Mouse (Mus musculus) macrophage (primary cell): Measurements from ENCODE around the gene Rab3d. TPM values are rescaled to one million over a fixed set of nuclear protein-coding genes. Genes with fewer than 3 reads are reported as not detected.

Source experiments
- H3K27ac ChIP-seq: fragments of 350-480 bp; formaldehyde crosslinking; 2 replicates; pipeline ENCODE4 v1.9.0; 2021
- H3K36me3 ChIP-seq: fragments of 350-480 bp; formaldehyde crosslinking; 2 replicates; pipeline ENCODE4 v1.9.0; 2021; ENCODE audit errors: inconsistent target
- H3K4me3 ChIP-seq: fragments of 350-480 bp; formaldehyde crosslinking; 2 replicates; pipeline ENCODE4 v1.9.0; 2021; ENCODE audit errors: inconsistent target
- H3K79me2 ChIP-seq: fragments of 350-480 bp; formaldehyde crosslinking; 2 replicates; pipeline ENCODE4 v1.9.0; 2021; ENCODE audit errors: inconsistent target
- WGBS: methylation state at CpG from one replicate; pipeline ENCODE4 v1.1.7; 2026; ENCODE audit warnings: inconsistent platforms; ENCODE audit not compliant: missing documents; 5-methylcytosine and 5-hydroxymethylcytosine counted together
- polyA plus RNA-seq: library from polyadenylated mRNA; stranded (reverse); fragments of 250-400 nt; gene quantifications from 3 replicates; pipeline ENCODE4 v1.2.4, GENCODE M21; 2018; ENCODE audit warnings: inconsistent platforms

Gene Rab3d
- polyA plus RNA-seq, 1 experiment from 2014 or later, result 12.4 TPM

DNA sequence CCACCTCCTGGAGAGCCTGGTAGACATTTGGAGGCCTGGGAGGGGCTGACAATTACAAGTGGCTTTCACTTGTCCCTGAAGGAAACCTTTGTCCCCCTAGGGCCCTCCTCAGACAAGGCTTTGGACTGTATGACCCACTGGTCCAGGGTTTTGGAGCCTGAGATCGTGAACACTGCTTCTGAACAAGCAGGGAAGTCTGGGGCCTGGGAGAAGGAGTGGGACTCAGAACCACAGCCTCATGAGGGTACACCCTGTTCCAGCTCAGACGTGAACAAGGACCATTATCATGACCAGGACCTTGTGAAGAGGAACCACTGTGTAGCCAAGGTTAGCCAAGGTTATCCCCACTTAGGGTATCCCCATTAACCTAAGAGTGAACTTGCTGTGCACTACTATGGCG is 11.2 kb upstream of the Rab3d start:
- Histone ChIP-seq H3K27ac (no peak overlapping the region), H3K79me2 (peaks cover 11% of the 10 kb centered on the region; the same call in 1 of the 2 replicates), H3K36me3 (no peaks in the 10 kb centered on the region), H3K4me3 (no peak overlapping the region)
- WGBS, result 91% methylated on average over 3 of the region's 3 CpGs

DNA sequence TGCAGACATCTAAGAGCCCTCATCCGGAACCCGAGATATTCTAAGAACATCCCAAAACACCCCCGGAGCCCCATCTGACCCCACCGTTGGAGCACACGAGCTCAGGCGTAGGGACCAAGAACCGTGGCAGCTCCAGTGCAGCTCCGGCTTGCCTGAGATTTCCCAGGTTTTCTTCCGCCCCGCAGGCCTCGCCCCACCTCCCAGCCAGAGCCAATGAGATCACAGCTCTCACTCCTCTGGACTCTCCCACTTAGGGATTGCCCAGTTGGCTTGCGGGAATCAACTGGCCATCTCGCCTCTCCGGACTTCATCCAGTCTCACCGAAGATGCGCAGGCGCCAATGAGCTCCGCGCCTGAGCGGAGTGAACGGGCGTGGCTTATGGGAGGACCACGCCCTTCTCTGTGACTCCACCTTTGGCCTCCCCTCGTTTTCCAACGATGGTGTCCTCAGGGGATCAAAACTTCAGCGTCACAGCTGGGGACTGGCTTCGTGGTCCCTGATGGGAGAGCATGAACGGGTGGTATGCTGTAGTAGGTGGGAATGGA is 9.3 kb upstream of the Rab3d start, which contains the start of the genes Ccdc159 and Tmem205:
Ccdc159 (plus strand) TSS at position 264 of the 546 bp plus-strand sequence.
Tmem205 (minus strand) TSS at position 349 of the 546 bp plus-strand sequence.
- H3K27ac ChIP-seq, result peak within 1 kb of the TSS; percentile 75
- H3K36me3 ChIP-seq, result no peaks in the 10 kb centered on the region
- under 1% methylated on average over 28 of the region's 28 CpGs for WGBS

GRCm38 (mm10) chr9:21926784-21927183 is 8.8 kb upstream of the Rab3d start:
- WGBS, result 0% methylated on average over 6 of the region's 6 CpGs
- Histone ChIP-seq H3K79me2 (peaks cover 11% of the 10 kb centered on the region; the same call in 1 of the 2 replicates), H3K4me3 (peak overlapping the region; percentile 73), H3K27ac (peak overlapping the region; percentile 75), H3K36me3 (no peaks in the 10 kb centered on the region)

More for the DNA sequence above, 9.3 kb upstream of the Rab3d start, which contains the start of the genes Ccdc159 and Tmem205:
- Histone ChIP-seq H3K79me2 (peaks cover 11% of the 10 kb centered on the region; the same call in 1 of the 2 replicates), H3K4me3 (peak within 1 kb of the TSS; percentile 73)

GRCm38 (mm10) chr9:21926155-21926554 is 8.2 kb upstream of the Rab3d start:
- WGBS, result 66% methylated on average over 6 of the region's 6 CpGs
- peak overlapping the region; percentile 75 for H3K27ac ChIP-seq
- H3K79me2 ChIP-seq, result peaks cover 11% of the 10 kb centered on the region; the same call in 1 of the 2 replicates
- peak overlapping the region; percentile 73 for H3K4me3 ChIP-seq
- no peaks in the 10 kb centered on the region for H3K36me3 ChIP-seq

DNA sequence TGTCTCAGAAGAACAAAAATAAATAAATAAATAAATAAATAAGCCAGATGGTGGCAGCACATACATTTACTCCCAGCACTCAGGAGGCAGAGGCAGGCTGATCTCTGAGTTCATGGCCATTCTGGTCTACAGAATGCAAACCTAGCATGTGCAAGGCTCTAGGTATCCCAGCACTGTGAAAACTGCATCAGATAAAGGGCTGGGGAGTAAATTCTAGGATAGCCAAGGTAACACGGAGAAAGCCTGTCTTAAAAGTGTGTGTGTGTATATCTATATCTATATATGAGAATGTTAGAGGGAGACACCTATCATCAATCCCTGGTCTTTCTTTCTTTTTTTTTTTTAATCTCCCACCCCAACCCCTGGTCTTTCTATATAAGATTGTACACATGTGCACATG is 7.5 kb upstream of the Rab3d start:
- H3K4me3 ChIP-seq, result no peak overlapping the region
- WGBS, result 100% methylated on average over 1 of the region's 1 CpGs
- peaks cover 11% of the 10 kb centered on the region; the same call in 1 of the 2 replicates for H3K79me2 ChIP-seq
- H3K27ac ChIP-seq, result no peak overlapping the region
- no peaks in the 10 kb centered on the region for H3K36me3 ChIP-seq

DNA sequence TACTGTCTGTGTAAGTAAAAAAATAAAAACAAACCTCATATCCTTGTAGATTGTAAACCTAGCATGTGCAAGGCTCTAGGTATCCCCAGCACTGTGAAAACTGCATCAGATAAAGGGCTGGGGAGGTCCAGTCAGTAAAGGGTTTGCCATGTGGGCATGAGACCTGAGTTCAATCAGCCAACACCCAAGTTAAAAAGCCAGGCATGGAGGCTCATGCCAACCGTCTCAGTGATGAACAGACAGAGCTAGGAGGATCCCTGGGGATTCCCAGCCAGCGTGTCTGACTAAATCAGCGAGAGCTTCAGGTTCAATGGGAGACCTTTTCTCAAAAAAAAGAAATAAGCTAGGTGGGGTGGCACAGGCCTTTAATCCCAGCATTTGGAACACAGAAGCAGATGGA is 7.0 kb upstream of the Rab3d start:
- 98% methylated on average over 3 of the region's 3 CpGs for WGBS
- Histone ChIP-seq H3K27ac (no peak overlapping the region), H3K79me2 (peaks cover 11% of the 10 kb centered on the region; the same call in 1 of the 2 replicates), H3K4me3 (no peak overlapping the region), H3K36me3 (no peaks in the 10 kb centered on the region)

GRCm38 (mm10) chr9:21924099-21924493 is 6.1 kb upstream of the Rab3d start:
- WGBS, result 15% methylated on average over 6 of the region's 6 CpGs
- Histone ChIP-seq H3K27ac (peak overlapping the region; percentile 21), H3K79me2 (peaks cover 11% of the 10 kb centered on the region; the same call in 1 of the 2 replicates), H3K4me3 (no peak overlapping the region), H3K36me3 (no peaks in the 10 kb centered on the region)

GRCm38 (mm10) chr9:21923490-21924098 is 5.6 kb upstream of the Rab3d start:
- 20% methylated on average over 3 of the region's 3 CpGs for WGBS
- H3K79me2 ChIP-seq, result peaks cover 11% of the 10 kb centered on the region; the same call in 1 of the 2 replicates
- peak overlapping the region; percentile 21 for H3K27ac ChIP-seq
- no peak overlapping the region for H3K4me3 ChIP-seq
- H3K36me3 ChIP-seq, result no peaks in the 10 kb centered on the region

DNA sequence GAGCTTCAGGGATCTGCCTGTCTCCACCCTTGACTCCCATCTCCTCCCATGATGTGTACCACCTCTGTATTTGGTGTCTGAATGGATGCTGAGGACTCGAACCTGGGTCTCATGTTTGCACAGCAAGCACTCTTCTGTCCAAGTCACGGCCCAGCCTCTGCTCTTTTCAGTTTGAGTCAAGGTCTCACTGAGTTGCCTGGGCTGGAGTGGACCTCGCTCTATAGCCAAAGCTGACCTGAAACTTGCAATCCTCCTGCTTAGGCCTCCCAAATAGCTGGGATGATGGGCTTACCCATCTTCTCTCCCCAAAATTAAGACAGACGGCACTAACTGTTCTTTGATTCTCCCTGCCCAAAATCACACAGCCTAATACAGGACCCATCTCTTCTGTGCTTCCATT is 5.0 kb upstream of the Rab3d start:
- Histone ChIP-seq H3K79me2 (peaks cover 11% of the 10 kb centered on the region; the same call in 1 of the 2 replicates), H3K4me3 (no peak overlapping the region), H3K36me3 (no peaks in the 10 kb centered on the region), H3K27ac (no peak overlapping the region; the same call in 1 of the 2 replicates)
- WGBS, result 95% methylated on average over 4 of the region's 4 CpGs

DNA sequence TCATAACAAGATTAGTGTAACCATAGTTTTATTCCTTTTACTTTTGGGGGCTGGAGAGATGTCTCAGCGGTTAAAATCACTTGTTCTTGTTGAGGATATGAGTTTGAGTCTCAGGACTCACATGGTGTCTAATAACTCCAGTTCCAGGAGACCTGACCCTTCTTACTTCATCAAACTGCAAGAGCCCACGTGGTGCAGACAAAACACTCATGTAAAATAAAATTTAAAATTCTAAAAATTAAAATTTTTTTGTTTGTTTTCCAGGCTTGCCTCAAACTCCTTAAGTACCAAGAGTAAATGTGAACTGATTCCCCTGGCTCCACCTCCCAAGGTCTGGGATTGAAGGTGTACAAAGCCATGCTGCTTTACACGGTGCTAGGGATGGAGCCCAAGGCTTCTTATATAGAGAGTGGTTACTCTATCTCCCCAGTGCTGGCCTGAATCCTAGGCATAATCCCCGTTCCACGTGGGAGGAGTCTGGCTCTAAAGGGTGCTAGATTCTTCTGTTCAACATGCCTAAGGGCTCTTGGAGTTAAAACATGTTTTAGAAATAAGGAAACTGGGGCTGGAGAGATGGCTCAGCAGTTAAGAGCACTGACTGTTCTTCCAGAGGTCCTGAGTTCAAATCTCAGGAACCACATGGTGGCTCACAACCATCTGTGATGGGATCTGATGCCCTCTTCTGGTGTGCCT is 846 bp upstream of the Rab3d start:
- no peaks in the 10 kb centered on the region for H3K79me2 ChIP-seq
- no peak overlapping the region for H3K4me3 ChIP-seq
- H3K36me3 ChIP-seq, result no peaks in the 10 kb centered on the region; the same call in 1 of the 2 replicates
- 54% methylated on average over 5 of the region's 5 CpGs for WGBS
- H3K27ac ChIP-seq, result no peak overlapping the region

GRCm38 (mm10) chr9:21917493-21918034 is 428 bp downstream of the Rab3d start:
- Histone ChIP-seq H3K79me2 (no peaks in the 10 kb centered on the region), H3K4me3 (peak overlapping the region; percentile 45), H3K36me3 (no peaks in the 10 kb centered on the region; the same call in 1 of the 2 replicates), H3K27ac (no peak overlapping the region)
- 0% methylated on average over 33 of the region's 35 CpGs for WGBS

- no peaks in the 10 kb centered on the region for H3K79me2 ChIP-seq
- no peaks in the 10 kb centered on the region; the same call in 1 of the 2 replicates for H3K36me3 ChIP-seq
- WGBS, result 76% methylated on average over 3 of the region's 3 CpGs
- H3K27ac ChIP-seq, result no peak overlapping the region
- peak overlapping the region; percentile 45 for H3K4me3 ChIP-seq
Observed at GRCm38 (mm10) chr9:21916851-21917492, 1.0 kb downstream of the Rab3d start.

GRCm38 (mm10) chr9:21909474-21910223 is 8.3 kb downstream of the Rab3d start:
- 50% methylated on average over 10 of the region's 10 CpGs for WGBS
- Histone ChIP-seq H3K4me3 (no peak overlapping the region), H3K36me3 (no peaks in the 10 kb centered on the region; the same call in 1 of the 2 replicates), H3K27ac (0 out of 2 replicates have a peak overlapping the region, but pooled peaks have one; percentile 12), H3K79me2 (no peaks in the 10 kb centered on the region)
